Mouse (Mus musculus): ENCODE data around the gene Ust.

Ust gene

GRCm38 (mm10) chr10:8498951-8499891, 19.4 kb downstream of the Ust start:
- DNase-seq = no peak

GRCm38 (mm10) chr10:8495543-8496141, 23.0 kb downstream of the Ust start:
- DNase-seq = no peak

GRCm38 (mm10) chr10:8491909-8492591, 26.6 kb downstream of the Ust start:
- DNase-seq = no peak

DNA sequence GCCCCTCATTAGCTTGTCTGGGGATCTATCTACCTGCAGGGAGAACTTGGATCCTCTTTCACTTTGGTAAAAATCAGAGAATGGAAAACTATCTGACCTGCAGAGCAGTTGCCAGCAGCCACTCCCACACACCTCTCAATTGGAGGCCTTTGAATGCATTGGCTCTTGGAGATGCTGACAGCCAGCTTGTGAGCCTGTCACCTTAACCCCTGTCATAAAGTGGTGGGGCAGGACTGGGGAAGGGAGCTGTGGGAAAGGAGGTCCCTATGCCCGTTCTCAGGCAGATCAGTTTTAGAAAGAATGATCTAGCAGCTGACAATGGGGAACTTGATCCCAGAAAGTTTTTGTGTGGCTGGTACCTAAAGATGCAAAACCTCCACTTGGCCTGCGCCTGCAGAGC, 31.2 kb downstream of the Ust start:
- no peak for DNase-seq

DNA sequence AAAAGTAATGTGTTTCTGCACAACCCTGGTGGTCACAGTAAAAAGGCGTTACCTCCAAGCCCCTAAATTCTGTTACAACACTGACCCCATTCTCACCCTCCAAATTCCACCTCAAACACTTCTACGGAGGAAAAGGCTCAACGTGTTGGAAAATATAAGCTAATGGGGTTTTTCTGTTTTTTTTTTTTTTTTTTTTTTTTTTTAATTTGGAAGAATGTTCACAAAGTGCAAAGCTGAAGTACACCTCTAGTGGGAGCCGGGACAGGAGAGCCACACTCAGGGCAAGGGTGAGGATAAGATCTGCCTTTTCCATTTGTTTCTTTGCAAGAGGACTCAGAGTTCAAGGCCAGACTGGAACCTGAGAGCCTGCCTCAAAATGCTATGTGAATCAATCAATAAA, 34.1 kb downstream of the Ust start:
- DNase-seq = no peak

DNA sequence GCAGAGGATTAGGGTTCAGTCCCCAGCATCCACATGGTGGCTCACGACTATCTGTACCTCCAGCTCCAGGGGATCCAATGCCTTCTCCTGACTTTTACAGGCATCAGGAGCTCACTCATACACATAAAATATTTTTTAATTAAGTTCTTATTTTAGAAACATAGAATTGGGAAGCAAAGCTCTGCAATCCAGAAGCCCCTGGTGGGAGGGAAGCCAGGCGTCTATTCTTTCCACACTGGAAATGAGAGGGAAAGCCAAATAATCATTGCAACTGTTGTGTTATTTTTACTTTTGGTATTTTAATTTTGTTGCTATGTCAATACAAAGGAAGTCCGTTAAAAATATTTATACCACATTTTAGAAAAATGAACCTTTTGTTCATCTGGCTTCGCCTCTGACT, 35.8 kb downstream of the Ust start:
- DNase-seq = no peak

GRCm38 (mm10) chr10:8479779-8480178, 38.8 kb downstream of the Ust start:
- no peak for DNase-seq

- no peak for DNase-seq
Measured at GRCm38 (mm10) chr10:8477936-8478335, 40.7 kb downstream of the Ust start.

GRCm38 (mm10) chr10:8471995-8472394, 46.6 kb downstream of the Ust start:
- peak in 1 of 2 experiments; percentile 45 for DNase-seq

DNA sequence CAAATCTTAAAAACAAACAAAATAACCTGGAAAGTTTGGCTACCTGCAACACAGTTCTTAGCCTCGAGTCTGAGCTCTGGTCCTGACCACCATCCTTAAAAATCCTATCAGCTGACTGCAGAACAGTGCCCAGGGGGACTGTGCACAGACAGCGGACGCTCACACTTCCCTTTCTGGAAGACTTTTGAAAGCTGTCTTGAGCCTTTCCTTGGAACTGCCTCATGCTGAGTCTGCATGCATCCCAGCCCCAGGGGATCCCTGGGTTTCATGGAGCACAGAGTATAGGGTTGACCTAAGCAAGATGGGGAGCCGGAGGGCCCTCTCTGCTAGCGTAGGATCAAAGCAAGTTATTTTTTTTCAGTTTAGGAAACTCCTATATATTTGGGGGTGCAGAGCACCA, 47.6 kb downstream of the Ust start:
- no peak for DNase-seq

DNA sequence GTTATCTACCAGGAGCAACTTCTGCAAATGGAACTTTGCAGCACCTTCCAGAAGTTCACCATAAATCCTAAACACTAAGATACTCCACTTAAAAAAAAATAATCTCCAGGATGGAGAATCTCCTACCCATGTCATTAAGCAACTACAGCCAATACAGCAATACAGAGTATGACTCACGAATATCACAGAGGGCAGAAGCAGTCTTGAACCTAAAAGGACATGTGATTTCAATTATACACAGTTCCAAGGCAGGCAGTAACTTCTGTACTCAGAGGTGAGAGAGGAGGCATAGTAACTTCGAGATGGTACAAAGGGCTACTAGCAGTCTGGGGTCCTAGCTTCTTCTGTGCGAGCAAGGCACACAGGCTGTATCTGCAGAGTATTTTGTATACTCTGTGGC, 49.1 kb downstream of the Ust start:
- DNase-seq = no peak

DNA sequence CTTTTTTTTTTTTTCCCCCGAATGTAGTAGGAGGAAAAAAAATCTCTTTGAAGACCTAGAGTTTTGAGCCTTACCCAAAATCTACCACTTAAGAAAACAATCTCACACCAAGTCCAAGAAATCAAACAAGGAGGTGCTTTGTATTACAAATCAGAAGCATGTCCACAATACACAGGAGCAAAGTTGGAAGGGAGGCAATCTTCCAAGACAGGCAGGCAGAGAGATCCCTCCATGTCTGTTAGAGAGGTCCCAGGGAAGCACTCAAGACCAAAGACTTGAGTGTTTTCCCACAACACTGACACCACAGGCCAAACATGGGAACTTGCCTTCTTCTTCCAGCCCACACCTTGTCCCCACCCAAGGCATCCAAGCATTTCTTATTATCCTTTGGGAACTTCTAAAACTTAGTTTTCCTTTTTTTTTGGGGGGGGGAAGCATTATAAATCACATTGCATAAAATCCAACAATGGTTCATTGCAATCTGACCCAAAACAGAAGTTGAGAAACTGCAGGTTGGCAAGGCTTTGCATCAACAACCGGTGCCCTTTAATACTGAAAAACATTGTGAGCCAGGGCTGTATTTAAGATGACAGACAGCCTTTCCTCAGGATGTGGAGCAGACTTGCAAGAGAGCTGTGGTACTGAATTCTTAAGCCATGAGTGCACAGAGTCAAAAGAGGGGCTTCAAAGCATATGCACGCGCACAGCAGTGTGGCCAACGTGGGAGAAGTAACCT, 49.8 kb downstream of the Ust start:
- no peak for DNase-seq

DNA sequence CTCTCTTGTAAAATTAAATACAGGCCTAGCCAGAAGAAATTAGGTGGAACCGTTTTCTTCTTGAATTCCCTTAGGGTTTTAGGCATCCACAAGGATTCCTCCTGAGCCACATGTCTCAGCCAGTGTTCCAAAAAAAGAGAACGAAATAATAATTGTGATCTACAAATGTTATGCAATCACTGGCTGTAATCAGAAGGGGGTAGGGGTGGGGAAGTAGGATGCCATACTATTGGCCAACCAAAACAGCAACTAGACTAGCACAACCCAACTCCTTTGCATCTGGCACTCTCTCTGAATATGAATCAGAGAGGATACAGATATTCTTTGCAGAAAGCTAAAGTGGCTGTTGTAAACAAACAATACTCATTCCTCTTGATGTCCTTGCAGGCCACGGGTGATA, 52.7 kb downstream of the Ust start:
- DNase-seq = no peak

DNA sequence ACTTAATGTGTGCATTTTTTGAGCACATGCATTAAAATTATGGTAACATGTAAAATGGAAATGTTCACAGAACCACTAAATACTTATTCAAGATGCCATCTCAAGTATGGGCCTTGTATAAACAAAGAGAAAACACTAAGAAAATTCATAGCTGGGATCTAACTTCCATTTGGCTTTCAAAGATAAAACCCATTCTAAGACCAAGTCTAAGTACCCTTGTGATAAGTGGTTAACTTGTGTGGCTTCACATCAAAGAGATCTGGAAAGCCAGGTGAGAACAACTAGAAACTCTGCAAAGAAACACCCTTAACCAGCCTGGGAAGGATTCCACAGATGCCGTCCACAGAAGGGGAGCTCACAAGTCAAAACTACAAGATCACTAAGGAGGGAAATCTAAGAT, 53.4 kb downstream of the Ust start:
- DNase-seq = no peak

DNA sequence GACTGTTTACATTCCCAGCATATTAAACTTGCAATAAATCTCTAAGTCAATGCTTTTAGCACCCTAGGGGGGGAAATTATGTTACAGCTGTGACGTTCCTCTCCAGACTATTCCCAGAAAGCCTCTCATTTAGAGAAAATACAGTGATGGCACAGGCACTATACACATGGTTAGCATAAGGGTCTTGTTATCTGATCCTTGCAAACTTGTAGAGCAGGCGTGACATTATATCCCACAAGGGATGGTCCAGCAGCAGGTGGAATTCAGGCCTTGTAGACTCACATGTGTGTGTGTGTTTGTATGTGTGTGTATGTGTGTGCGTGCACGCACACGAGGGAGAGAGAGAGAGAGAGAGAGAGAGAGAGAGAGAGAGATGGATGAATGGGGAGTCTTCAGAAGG, 57.3 kb downstream of the Ust start:
- DNase-seq = no peak

GRCm38 (mm10) chr10:8454711-8455110, 63.9 kb downstream of the Ust start:
- DNase-seq = no peak

- no peak for DNase-seq
Measured at GRCm38 (mm10) chr10:8447681-8448080, 70.9 kb downstream of the Ust start.

DNA sequence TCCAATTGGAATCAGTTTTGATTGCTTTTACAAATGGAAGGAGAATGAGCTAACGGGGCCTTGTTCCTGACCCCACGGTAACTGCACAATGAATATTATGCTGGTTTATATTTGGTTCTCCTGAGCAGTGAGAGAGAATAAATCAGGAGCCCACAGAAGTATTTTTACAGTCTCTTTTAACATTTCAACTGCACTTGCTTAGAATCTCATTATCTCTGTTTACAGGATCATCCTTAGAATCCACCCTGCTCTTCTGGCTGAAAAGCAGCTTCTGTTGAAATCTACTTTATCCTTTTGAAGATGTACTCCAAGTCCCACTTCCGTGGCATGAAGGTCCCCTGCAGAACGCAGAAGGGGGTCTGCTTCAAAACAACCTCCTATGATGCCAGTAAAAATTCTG, 71.7 kb downstream of the Ust start:
- DNase-seq = no peak

DNA sequence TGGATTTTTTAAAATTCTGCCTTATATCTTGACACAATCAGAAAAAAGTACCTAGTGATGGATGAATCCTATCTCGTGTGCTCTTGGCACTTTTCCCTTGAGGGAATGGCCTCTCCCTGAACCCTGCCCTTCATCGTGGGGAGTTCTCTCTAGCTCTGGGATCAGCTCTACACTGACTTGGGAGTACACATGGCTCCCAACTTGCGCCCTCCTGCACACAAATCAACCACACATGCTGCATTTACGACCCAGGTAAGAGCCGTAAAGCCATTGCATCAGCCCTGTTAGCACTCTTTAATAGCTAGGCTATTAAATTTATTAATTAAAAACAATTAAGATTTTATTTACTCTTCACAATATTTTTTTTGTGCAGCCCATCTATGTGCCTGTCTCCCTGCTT, 74.6 kb downstream of the Ust start:
- no peak for DNase-seq

DNA sequence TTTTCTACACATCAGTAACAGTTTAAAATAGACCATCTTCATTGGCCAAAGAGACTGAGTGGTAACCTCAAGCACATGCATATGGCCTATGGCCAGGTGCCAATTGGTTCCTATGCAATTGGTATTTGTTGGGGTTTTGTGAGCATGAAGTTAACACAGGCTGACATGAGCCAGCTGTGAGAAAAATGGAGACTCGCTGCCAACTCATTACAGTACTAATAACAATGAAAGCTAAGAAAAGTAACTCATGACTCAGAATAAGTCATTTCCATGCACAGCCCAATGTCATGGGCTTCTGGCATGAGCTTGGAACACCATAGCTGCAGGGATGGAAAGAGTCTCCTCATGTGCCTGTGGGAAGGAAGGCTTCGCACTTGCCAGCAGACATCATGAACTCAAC, 86.8 kb downstream of the Ust start:
- peak; percentile 19 to 37 for DNase-seq

DNA sequence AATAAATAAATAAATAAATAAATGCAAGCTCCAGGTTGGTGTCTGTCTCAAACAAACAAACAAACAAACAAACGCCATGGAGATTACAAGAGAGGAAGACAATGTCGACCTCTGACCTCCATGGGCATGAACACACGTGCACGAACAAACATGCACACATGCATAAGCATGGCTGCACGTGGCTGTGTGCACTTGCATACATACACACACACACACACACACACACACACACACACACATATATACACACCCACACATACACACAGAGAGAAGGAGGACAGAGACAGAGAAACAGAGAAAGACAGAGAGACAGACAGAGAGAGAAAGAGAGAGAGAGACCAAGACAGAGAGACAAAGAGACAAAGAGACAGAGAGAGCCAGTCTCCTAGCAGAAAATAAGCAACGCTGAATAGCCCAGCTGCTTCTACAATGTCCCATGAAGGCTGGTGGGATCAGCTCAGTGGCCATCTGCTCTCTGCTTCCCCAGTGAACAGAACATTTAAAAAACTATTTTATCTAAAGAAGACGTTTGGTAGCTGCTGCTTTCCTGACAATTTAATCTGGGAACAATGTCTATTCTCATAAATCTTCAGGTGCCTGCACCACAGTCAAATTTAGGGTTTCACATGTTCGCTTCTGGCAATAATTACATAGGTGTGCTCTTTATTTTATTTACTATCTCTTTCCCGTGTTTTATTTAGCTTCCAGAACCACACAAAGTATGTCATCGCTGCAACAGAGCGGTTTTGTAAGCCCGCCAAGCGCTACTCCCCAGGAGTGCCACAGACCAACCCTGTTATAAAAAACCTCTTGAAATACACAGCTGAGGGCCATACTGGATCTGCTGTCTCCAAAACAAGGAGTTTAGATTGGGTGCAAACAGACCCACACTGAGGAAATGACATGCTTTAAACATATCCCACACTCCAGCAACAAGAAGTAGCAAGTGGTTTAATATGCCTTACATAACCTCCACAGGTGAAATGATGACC, 89.5 kb downstream of the Ust start:
- no peak for DNase-seq
